Mouse (Mus musculus) Patski (cell line): ENCODE measurements at regions not wholly inside any gene's neighbourhood (a gene's known extent, or its start where the extent isn't known, plus 50 kb on each side); places are given as distances from the start of the nearest gene placed in this dataset.

Experiments
- ATAC-seq: fragments of 100-300 bp; one replicate; pipeline ENCODE4 v1.8.0; 2021
- CTCF ChIA-PET: fragments of 350-600 bp; sonication (Branson Sonifier 250); formaldehyde crosslinking; loops from one replicate; lab custom pipeline; 2022; ENCODE audit warnings: inconsistent platforms; lab: Charles Lee
- POLR2A ChIA-PET: fragments of 350-600 bp; sonication (Branson Sonifier 250); formaldehyde crosslinking; loops from one replicate; lab custom pipeline; 2022; ENCODE audit warnings: antibody characterized with exemption, inconsistent platforms; lab: Charles Lee
- DNase-seq: peaks from one replicate; pipeline ENCODE4 v3.0.0-alpha.2; 2011; ENCODE audit warnings: low read depth, low spot score
- H3K27me3 ChIP-seq: fragments of 371-371 bp; one replicate; pipeline ENCODE4 v1.5.1; 2021
- CTCF ChIP-seq: fragments of 100-300 bp; IDR thresholded peaks from one replicate; pipeline ENCODE4 v1.5.1; 2021
- in situ Hi-C: fragments of 300-500 bp; cut with MboI; formaldehyde crosslinking; loops from 3 replicates; pipeline ENCODE4 v1.11.1; 2018; ENCODE audit warnings: low pct_unique_long_range_greater_than_20kb, mixed read lengths

GRCm38 (mm10) chr9:32977732-32978131 lies 341.7 kb downstream of the Ets1 start:
- POLR2A ChIA-PET = no interaction called here

GRCm38 (mm10) chr9:32980846-32981245 lies 344.8 kb downstream of the Ets1 start:
- ChIA-PET CTCF (no interaction called here), POLR2A (no interaction called here)
- H3K27me3 ChIP-seq = no peaks in the 10 kb centered on the region
- DNase-seq (no peak), ATAC-seq (no peak)
- in situ Hi-C loops = no loop called here
- TF ChIP-seq CTCF = no peak

More at GRCm38 (mm10) chr9:32977732-32978131, 341.7 kb downstream of the Ets1 start:
- DNase-seq (no peak), ATAC-seq (no peak)
- no peak for TF ChIP-seq CTCF
- CTCF ChIA-PET = no interaction called here
- no peaks in the 10 kb centered on the region for H3K27me3 ChIP-seq
- in situ Hi-C loops = no loop called here

- in situ Hi-C loops = no loop called here
- POLR2A ChIA-PET = no interaction called here
- CTCF ChIA-PET = no interaction called here
- H3K27me3 ChIP-seq = peaks cover 4% of the 10 kb centered on the region
- ATAC-seq (no peak), DNase-seq (no peak)
- TF ChIP-seq CTCF = no peak
Measured at GRCm38 (mm10) chr9:32983182-32983581, 347.2 kb downstream of the Ets1 start.

DNA sequence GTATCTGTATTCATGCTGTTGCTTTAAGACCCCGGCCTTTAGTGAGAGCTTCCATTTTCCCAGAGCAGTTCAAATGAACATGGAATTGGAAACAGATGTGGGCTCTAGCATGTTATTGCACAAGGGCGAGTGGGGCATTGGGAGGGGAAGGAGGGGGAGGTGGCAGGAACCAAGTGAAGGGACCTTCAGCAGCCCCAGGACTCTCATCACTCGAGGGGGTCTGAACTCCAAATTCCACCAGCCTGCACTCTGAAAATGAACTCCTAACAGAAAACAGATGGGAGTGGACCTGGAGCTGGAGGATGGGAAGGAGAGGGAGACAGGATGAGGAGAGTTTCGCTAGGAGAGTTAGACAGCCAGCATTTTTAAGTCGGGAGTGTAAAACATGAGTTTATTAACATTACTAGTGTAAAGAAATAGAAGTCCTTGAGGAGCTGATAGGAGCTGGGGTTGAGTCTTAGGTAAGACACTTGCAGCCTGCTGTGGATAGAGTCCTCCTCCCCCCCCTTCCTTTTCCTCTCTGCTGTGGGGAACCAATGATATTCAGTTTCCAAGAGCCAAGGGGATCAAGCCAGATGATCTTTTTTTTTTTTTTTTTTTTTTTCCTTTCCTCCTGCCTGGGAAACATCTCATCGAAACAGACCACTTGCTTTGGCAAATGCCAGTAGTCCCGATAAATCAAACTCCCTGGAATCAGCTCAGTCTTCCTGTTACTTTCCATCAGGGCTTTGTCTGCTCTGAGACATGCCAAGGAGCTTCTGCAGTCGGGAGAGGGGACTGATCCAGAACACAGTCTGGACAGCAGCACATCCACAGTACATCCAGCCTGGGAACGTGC lies 351.0 kb downstream of the Ets1 start:
- in situ Hi-C loops = no loop called here
- peaks cover 29% of the 10 kb centered on the region for H3K27me3 ChIP-seq
- CTCF ChIA-PET = no interaction called here
- ATAC-seq (no peak), DNase-seq (no peak)
- POLR2A ChIA-PET = interaction anchor here (0.7 kb wide), 1 partner anchor 1089 kb away, joined by 4 read pairs; no protein-coding TSS in a partner anchor
- TF ChIP-seq CTCF = no peak

DNA sequence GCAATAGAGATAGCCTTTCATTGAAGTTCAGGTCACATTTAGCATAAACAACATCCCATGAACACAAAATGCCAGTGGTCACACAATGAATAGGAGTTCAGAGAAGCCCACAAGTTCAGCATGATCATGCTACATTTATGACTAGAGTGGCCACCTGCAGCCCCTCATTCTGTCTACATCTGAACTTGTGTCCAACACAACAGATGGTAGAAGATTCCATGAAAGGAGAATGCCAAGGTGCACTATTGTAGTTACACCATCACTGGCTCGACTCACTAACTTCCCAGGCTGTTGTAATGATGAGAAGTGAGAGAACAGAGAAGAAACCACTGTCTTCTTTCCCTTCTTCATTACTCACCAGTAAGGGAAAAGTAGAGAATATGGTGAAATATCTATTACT lies 353.0 kb downstream of the Ets1 start:
- in situ Hi-C loops = no loop called here
- TF ChIP-seq CTCF = no peak
- peaks cover 29% of the 10 kb centered on the region for H3K27me3 ChIP-seq
- no peak for ATAC-seq
- ChIA-PET POLR2A (no interaction called here), CTCF (no interaction called here)
- DNase-seq = no peak

DNA sequence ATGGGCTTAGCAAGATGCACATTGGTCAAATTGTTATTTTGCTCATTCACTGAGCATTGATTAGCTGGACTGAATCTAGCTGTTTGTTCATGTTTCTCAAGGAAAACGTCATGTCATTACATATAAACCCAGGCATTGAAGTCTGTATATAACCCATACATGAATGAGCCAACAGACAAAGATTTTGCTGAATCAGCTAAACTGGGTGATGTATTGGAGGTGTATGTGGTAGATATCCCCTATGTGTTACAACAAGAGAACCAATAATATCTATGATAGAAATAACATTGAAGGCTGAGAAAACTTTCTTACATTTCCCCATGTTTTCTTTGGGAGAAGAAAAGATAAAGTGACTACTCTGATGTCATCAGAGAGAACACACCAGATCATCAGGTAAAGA lies 362.3 kb downstream of the Ets1 start:
- DNase-seq (no peak), ATAC-seq (no peak)
- ChIA-PET POLR2A (no interaction called here), CTCF (no interaction called here)
- peaks cover 5% of the 10 kb centered on the region for H3K27me3 ChIP-seq
- no peak for TF ChIP-seq CTCF
- in situ Hi-C loops = no loop called here

- peaks cover 5% of the 10 kb centered on the region for H3K27me3 ChIP-seq
Measured at GRCm38 (mm10) chr9:33000691-33001164, 364.7 kb downstream of the Ets1 start.

GRCm38 (mm10) chr9:33001165-33001949 lies 365.3 kb downstream of the Ets1 start:
- ATAC-seq (no peak), DNase-seq (no peak)

More at GRCm38 (mm10) chr9:33000691-33001164, 364.7 kb downstream of the Ets1 start:
- TF ChIP-seq CTCF = no peak
- ATAC-seq (no peak), DNase-seq (no peak)
- in situ Hi-C loops = no loop called here
- ChIA-PET CTCF (no interaction called here), POLR2A (no interaction called here)

DNA sequence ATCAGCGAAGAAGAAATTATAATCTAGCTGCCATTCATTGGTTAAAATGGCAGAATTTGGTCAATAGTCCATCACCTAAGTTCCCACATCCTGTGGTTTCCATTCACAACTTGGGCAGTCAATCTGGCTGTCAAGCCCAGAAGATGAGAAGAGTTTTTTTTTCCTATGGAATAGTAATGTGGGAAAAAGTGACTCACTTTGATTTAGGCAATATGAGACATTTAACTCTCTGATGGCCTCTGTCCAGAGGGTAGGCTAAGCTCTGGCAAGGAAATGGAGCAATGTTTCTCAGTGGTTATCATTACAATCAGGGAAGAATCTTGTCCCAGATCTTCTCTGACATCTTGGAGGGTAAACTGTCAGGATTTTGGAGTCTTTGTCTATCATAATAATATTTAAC lies 367.9 kb downstream of the Ets1 start:
- in situ Hi-C loops = no loop called here
- CTCF ChIA-PET = no interaction called here
- TF ChIP-seq CTCF = no peak
- ATAC-seq (no peak), DNase-seq (no peak)
- peaks cover 5% of the 10 kb centered on the region for H3K27me3 ChIP-seq
- POLR2A ChIA-PET = no interaction called here

More at GRCm38 (mm10) chr9:33001165-33001949, 365.3 kb downstream of the Ets1 start:
- TF ChIP-seq CTCF = no peak
- CTCF ChIA-PET = no interaction called here
- POLR2A ChIA-PET = no interaction called here
- peaks cover 5% of the 10 kb centered on the region for H3K27me3 ChIP-seq
- in situ Hi-C loops = no loop called here

DNA sequence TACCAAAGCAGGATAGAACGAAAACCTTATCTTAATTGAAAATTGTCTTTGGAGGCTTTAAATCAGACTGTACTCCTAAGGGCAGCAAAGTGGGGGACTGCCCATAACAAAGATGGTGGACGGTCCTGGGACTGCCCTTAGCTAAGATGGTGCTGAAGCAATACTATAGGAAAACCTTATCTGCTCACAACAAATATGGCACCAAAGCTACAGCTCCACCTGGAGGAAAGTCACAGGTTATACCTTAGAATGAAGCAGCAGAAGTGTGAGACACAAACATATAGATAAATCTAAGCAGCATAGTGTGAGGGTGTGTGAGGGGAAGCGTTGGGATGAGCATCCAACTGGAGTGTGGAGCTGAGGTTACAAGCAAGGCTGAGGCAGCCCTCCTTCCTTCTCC lies 368.5 kb downstream of the Ets1 start:
- ChIA-PET POLR2A (no interaction called here), CTCF (no interaction called here)
- no peak for TF ChIP-seq CTCF
- ATAC-seq = no peak
- peaks cover 5% of the 10 kb centered on the region for H3K27me3 ChIP-seq
- in situ Hi-C loops = no loop called here
- DNase-seq = no peak

- no peaks in the 10 kb centered on the region for H3K27me3 ChIP-seq
- POLR2A ChIA-PET = no interaction called here
- in situ Hi-C loops = no loop called here
- DNase-seq (no peak), ATAC-seq (no peak)
- no peak for TF ChIP-seq CTCF
- CTCF ChIA-PET = no interaction called here
Measured at GRCm38 (mm10) chr9:33007456-33008063, 371.5 kb downstream of the Ets1 start.
